In genomic region chr1:106151846-106152245, GRCm38 (mm10) we compare ENCODE assay signal across 8 mouse cellular contexts. TPM values are rescaled to one million over a fixed set of nuclear protein-coding genes. Genes with fewer than 3 reads are reported as not detected.
DNase-seq lines count a peak whose midpoint lies in the region; ATAC-seq and TF ChIP-seq lines count a peak whose summit lies in the region.

No protein-coding gene starts in this region.

- no peak overlapping the region for H3K9ac ChIP-seq in heart, postnatal 0 days (replicated peaks; ENCODE audit: low read depth, low read length)
- no peak overlapping the region for H3K9ac ChIP-seq in ES-E14 (ENCODE audit: insufficient read depth, low read depth, low read length, poor library complexity, severe bottlenecking)
- no peak overlapping the region for H3K9ac ChIP-seq in hindbrain, embryonic 16.5 days (ENCODE audit: low read depth, low read length)

- H3K4me3 ChIP-seq in heart, postnatal 0 days (ENCODE audit: low read depth, low read length) = no peak overlapping the region
- no peak overlapping the region for H3K4me3 ChIP-seq in heart, embryonic 10.5 days
- H3K4me3 ChIP-seq in ES-E14 (ENCODE audit: insufficient read depth in 1 of 2, low read depth in 1 of 2, low read length in 2 of 2, poor library complexity in 1 of 2, severe bottlenecking in 1 of 2) = no peak overlapping the region
- H3K4me3 ChIP-seq in hindbrain, embryonic 16.5 days (ENCODE audit: low read length) = no peak overlapping the region

- in situ Hi-C loops in ES-E14 (cut with MboI; ENCODE audit: low sequenced_read_pairs in 2 of 2, unreplicated experiment in 2 of 2) = loop anchor here in 1 of 2 experiments (25.0 kb wide), 1 partner anchor 235 kb away; no protein-coding TSS in a partner anchor

- H3K9me3 ChIP-seq in heart, postnatal 0 days (replicated peaks; ENCODE audit: control insufficient read depth, low read length) = no peaks in the 10 kb centered on the region
- no peaks in the 10 kb centered on the region for H3K9me3 ChIP-seq in heart, embryonic 10.5 days
- H3K9me3 ChIP-seq in ES-E14 (ENCODE audit: control insufficient read depth, insufficient read depth, low read depth, low read length) = no peaks in the 10 kb centered on the region
- H3K9me3 ChIP-seq in hindbrain, embryonic 16.5 days (ENCODE audit: control insufficient read depth, low read length) = no peaks in the 10 kb centered on the region

- no peaks in the 10 kb centered on the region for H3K36me3 ChIP-seq in heart, postnatal 0 days (replicated peaks; ENCODE audit: control insufficient read depth, insufficient read depth, low read length)
- no peaks in the 10 kb centered on the region for H3K36me3 ChIP-seq in heart, embryonic 10.5 days
- no peaks in the 10 kb centered on the region for H3K36me3 ChIP-seq in ES-E14 (ENCODE audit: control insufficient read depth, insufficient read depth, low read length, poor library complexity, severe bottlenecking)
- no peaks in the 10 kb centered on the region for H3K36me3 ChIP-seq in hindbrain, embryonic 16.5 days (ENCODE audit: control insufficient read depth, insufficient read depth, low read length)

- no peak for TF ChIP-seq EP300 in heart, postnatal 0 days (IDR thresholded peaks at IDR 0.05; ENCODE audit: low read depth)

- WGBS in heart, postnatal 0 days = 79% methylated on average over 12 of the region's 12 CpGs
- 78% methylated on average over 12 of the region's 12 CpGs for WGBS in heart, embryonic 10.5 days
- whole genome bisulfite sequencing in hindbrain, embryonic 16.5 days = 84% methylated on average over 12 of the region's 12 CpGs

- no peaks in the 10 kb centered on the region for H3K4me1 ChIP-seq in heart, postnatal 0 days (ENCODE audit: control insufficient read depth, insufficient read depth)
- no peaks in the 10 kb centered on the region for H3K4me1 ChIP-seq in heart, embryonic 10.5 days
- no peaks in the 10 kb centered on the region for H3K4me1 ChIP-seq in ES-E14 (ENCODE audit: control insufficient read depth in 2 of 2, insufficient read depth in 2 of 2, low read length in 2 of 2, poor library complexity in 1 of 2)
- H3K4me1 ChIP-seq in hindbrain, embryonic 16.5 days (ENCODE audit: control insufficient read depth, insufficient read depth, low read depth, low read length) = peaks cover 4% of the 10 kb centered on the region; the same call in 1 of the 2 replicates

- no peak overlapping the region for H3K27ac ChIP-seq in heart, postnatal 0 days (ENCODE audit: low read depth)
- H3K27ac ChIP-seq in heart, embryonic 10.5 days = no peak overlapping the region
- H3K27ac ChIP-seq in ES-E14 (ENCODE audit: insufficient read depth, low read depth, low read length, poor library complexity, severe bottlenecking) = no peak overlapping the region
- no peak overlapping the region for H3K27ac ChIP-seq in hindbrain, embryonic 16.5 days (ENCODE audit: low read depth, low read length)

- DNase-seq in heart, postnatal 0 days (ENCODE audit: low spot score) = no peak
- no peak for DNase-seq in heart, embryonic 10.5 days (ENCODE audit: low spot score)
- peak; percentile 48 for DNase-seq in ES-E14 (ENCODE audit: low read depth, low spot score)
- DNase-seq in retina, embryonic 14.5 days (ENCODE audit: low spot score) = no peak
- no peak for DNase-seq in ovary, adult 18-20 months (ENCODE audit: low spot score)

- TF ChIP-seq CTCF in heart, postnatal 0 days (IDR thresholded peaks at IDR 0.05; ENCODE audit: low read depth) = peak; percentile 39

- H3K4me2 ChIP-seq in heart, postnatal 0 days (ENCODE audit: low read depth, low read length) = no peak overlapping the region
- no peak overlapping the region for H3K4me2 ChIP-seq in hindbrain, embryonic 16.5 days (ENCODE audit: low read length)

- no peaks in the 10 kb centered on the region for H3K27me3 ChIP-seq in heart, postnatal 0 days (ENCODE audit: control insufficient read depth, insufficient read depth, low read length)
- H3K27me3 ChIP-seq in heart, embryonic 10.5 days (ENCODE audit: insufficient read depth, poor library complexity, severe bottlenecking) = no peaks in the 10 kb centered on the region
- no peaks in the 10 kb centered on the region for H3K27me3 ChIP-seq in hindbrain, embryonic 16.5 days (replicated peaks; ENCODE audit: control insufficient read depth, insufficient read depth, low read length)

- no peak for ATAC-seq in heart, postnatal 0 days (ENCODE audit: insufficient read depth, low read depth)
- ATAC-seq in granulocyte monocyte progenitor cell, adult 5-6 weeks (replicated peaks; ENCODE audit: poor library complexity, severe bottlenecking) = peak; percentile 95
- peak; percentile 95 for ATAC-seq in megakaryocyte, adult 5-6 weeks (ENCODE audit: poor library complexity, severe bottlenecking)
- no peak for ATAC-seq in hindbrain, embryonic 16.5 days

TF ChIP-seq in ES-E14, 5 proteins besides CTCF, POLR2A, EP300 and RAD21:
- TF ChIP-seq ZC3H11A (IDR thresholded peaks at IDR 0.05; ENCODE audit: borderline replicate concordance, low read depth, low read length) (peak; percentile 56), ZNF384 (IDR thresholded peaks at IDR 0.05; ENCODE audit: low read depth, low read length) (no peak)

RNA-seq across cellular contexts. Expression of gene Phlpp1, which starts 19.7 kb away (rescaled TPM):
- total RNA-seq in heart, postnatal 0 days (2014; rRNA removed; ENCODE audit: low replicate concordance) = 15.2 and 17.8 TPM in 2 replicates
- 3.5 and 3.9 TPM in 2 replicates for polyA plus RNA-seq in heart, postnatal 0 days (2015; fragmentation: Nextera tagmentation; extraction: Ambion mirVana)
- polyA plus RNA-seq in heart, embryonic 10.5 days (2016; fragmentation: Nextera tagmentation; extraction: Ambion mirVana) = 4.2 and 4.5 TPM in 2 replicates
- total RNA-seq in ES-E14 (2012; rRNA removed) = 4.5 and 5.8 TPM in 2 replicates
- total RNA-seq in granulocyte monocyte progenitor cell, adult 5-6 weeks (2014; fragmentation: Nextera tagmentation) = 0.94 and 2.2 TPM in 2 replicates
- total RNA-seq in granulocyte monocyte progenitor cell, adult 5-6 weeks (2017) = 1.7 and 2.1 TPM in 2 replicates
- 1.8 and 2.6 TPM in 2 replicates for total RNA-seq in megakaryocyte, adult 5-6 weeks (2015)
- 2.7 and 3.8 TPM in 2 replicates for total RNA-seq in megakaryocyte, adult 5-6 weeks (2017)
- polyA plus RNA-seq in hindbrain, embryonic 16.5 days (2015; fragmentation: Nextera tagmentation; extraction: Ambion mirVana) = 7.3 and 7.4 TPM in 2 replicates

Comparison
In these comparisons a context has a peak if more than half of its experiments do, and no peak if none do; other contexts are left out.
1. ATAC-seq: peak in granulocyte monocyte progenitor cell, adult 5-6 weeks (single experiment) and megakaryocyte, adult 5-6 weeks (single experiment); none in heart, postnatal 0 days (single experiment) and hindbrain, embryonic 16.5 days (single experiment).